Mouse (Mus musculus) heart, embryonic 11.5 days (tissue): ENCODE results near the gene Slc30a3. TPM values are rescaled to one million over a fixed set of nuclear protein-coding genes. Genes with fewer than 3 reads are reported as not detected.

Source experiments
- polyA plus RNA-seq: library from polyadenylated mRNA; unstranded; fragments of >200 nt; fragmentation: Nextera tagmentation; extraction: Ambion mirVana; gene quantifications from 2 replicates; pipeline ENCODE4 v1.2.1, GENCODE M21; 2014

Gene Slc30a3
- polyA plus RNA-seq, 1 experiment from 2014 or later = 0.47 TPM

Other genes starting within 250 kb of the Slc30a3 start
- 47.8 and 48.2 TPM in 2 replicates for gene Tmem214, start 240.2 kb downstream of the Slc30a3 start, polyA plus RNA-seq
- 12.9 and 14.5 TPM in 2 replicates for gene Agbl5, start 219.5 kb downstream of the Slc30a3 start, polyA plus RNA-seq
- gene Ost4, start 200.4 kb downstream of the Slc30a3 start, polyA plus RNA-seq = 445 and 470 TPM in 2 replicates
- 90.5 and 123 TPM in 2 replicates for gene Emilin1, start 194.8 kb downstream of the Slc30a3 start, polyA plus RNA-seq
- gene Khk, start 186.8 kb downstream of the Slc30a3 start, polyA plus RNA-seq = 10.1 and 11.3 TPM in 2 replicates
- gene Cgref1, start 162.6 kb downstream of the Slc30a3 start, polyA plus RNA-seq = 4.4 and 5.4 TPM in 2 replicates
- gene Preb, start 147.9 kb downstream of the Slc30a3 start, polyA plus RNA-seq = 69.1 and 70.2 TPM in 2 replicates
- gene Tcf23, start 139.6 kb downstream of the Slc30a3 start, polyA plus RNA-seq = 0.04 and 0.15 TPM in 2 replicates
- 96.8 and 101 TPM in 2 replicates for gene Atraid, start 59.9 kb downstream of the Slc30a3 start, polyA plus RNA-seq
- 5.4 and 7.1 TPM in 2 replicates for gene Slc5a6, start 59.3 kb downstream of the Slc30a3 start, polyA plus RNA-seq
- gene Cad, start 53.5 kb downstream of the Slc30a3 start, polyA plus RNA-seq = 22.9 and 23.1 TPM in 2 replicates
- gene Dnajc5g, start 2.0 kb downstream of the Slc30a3 start, polyA plus RNA-seq = not detected in 2 replicates
- 13.9 and 16.7 TPM in 2 replicates for gene Trim54, start 8.5 kb upstream of the Slc30a3 start, polyA plus RNA-seq
- 0.51 TPM in 1 of 2 replicates, not detected in the other for gene Ucn, start 30.6 kb upstream of the Slc30a3 start, polyA plus RNA-seq
- 78.1 and 82.1 TPM in 2 replicates for gene Mpv17, start 46.0 kb upstream of the Slc30a3 start, polyA plus RNA-seq
- gene Gm29609, start 71.7 kb upstream of the Slc30a3 start, polyA plus RNA-seq = 0.76 and 1.2 TPM in 2 replicates
- gene Gtf3c2, start 71.9 kb upstream of the Slc30a3 start, polyA plus RNA-seq = 48.2 and 50.8 TPM in 2 replicates
- gene Snx17, start 85.0 kb upstream of the Slc30a3 start, polyA plus RNA-seq = 115 and 122 TPM in 2 replicates
- 56.7 and 58.6 TPM in 2 replicates for gene Eif2b4, start 85.2 kb upstream of the Slc30a3 start, polyA plus RNA-seq
- gene Zfp513, start 94.1 kb upstream of the Slc30a3 start, polyA plus RNA-seq = 4.8 and 5.0 TPM in 2 replicates
- 103 and 116 TPM in 2 replicates for gene Ppm1g, start 112.5 kb upstream of the Slc30a3 start, polyA plus RNA-seq
- gene Nrbp1, start 132.6 kb upstream of the Slc30a3 start, polyA plus RNA-seq = 124 and 141 TPM in 2 replicates
- gene Gm9970, start 133.0 kb upstream of the Slc30a3 start, polyA plus RNA-seq = 0.53 and 0.59 TPM in 2 replicates
- 7.1 and 7.7 TPM in 2 replicates for gene Krtcap3, start 143.5 kb upstream of the Slc30a3 start, polyA plus RNA-seq
- gene Ift172, start 182.9 kb upstream of the Slc30a3 start, polyA plus RNA-seq = 22.7 and 30.7 TPM in 2 replicates
- gene Fndc4, start 187.8 kb upstream of the Slc30a3 start, polyA plus RNA-seq = 22.3 and 28.5 TPM in 2 replicates
- gene Gckr, start 189.2 kb upstream of the Slc30a3 start, polyA plus RNA-seq = 0.51 and 0.60 TPM in 2 replicates